Mouse (Mus musculus): ENCODE results near the gene Gm42669.

DNA sequence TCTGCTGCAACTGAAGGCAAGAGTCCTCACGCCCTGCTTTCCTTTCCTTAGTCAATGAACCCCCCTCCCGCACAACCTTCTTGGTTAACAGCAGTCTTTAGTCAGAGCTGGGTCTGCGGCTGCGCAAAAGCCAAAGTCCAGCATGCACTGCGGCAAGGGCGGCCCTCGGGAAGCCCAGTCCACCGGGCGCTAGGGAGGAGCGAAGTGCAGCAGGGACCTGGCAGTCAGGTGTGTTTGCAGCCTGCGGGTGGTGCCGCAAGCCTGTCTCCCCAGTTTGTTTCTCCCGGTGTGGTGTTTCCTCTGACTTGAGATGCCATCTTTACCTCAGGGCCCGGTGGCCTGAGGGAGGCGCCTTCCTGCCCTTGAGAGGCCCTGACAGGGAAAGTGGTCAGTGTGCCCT lies 27.2 kb downstream of the Gm42669 start, which contains the start of gene 1700028K03Rik:
- TF ChIP-seq CTCF (IDR thresholded peaks at IDR 0.05; ENCODE audit: extremely low read depth, insufficient read length, insufficient replicate concordance, low read depth, low read length) (no peak), POLR2A (IDR thresholded peaks at IDR 0.05; ENCODE audit: low read depth, low read length) (no peak)
